Mouse (Mus musculus) kidney, embryonic 15.5 days (tissue): ENCODE measurements at regions not wholly inside any gene's neighbourhood (a gene's known extent, or its start where the extent isn't known, plus 50 kb on each side); places are given as distances from the start of the nearest gene placed in this dataset.

Source experiments
- ATAC-seq: fragments of 200-750 bp; cut with Nextera tagmentation; replicated peaks from 2 replicates; pipeline ENCODE4 v1.8.0; 2017; ENCODE audit warnings: moderate TSS enrichment; ENCODE audit not compliant: low FRiP score
- H3K27ac ChIP-seq: fragments of 300-500 bp; sonication (generic); 2 replicates; pipeline ENCODE4 v1.5.1; 2015; ENCODE audit warnings: mild to moderate bottlenecking, inconsistent platforms
- H3K27me3 ChIP-seq: fragments of 300-500 bp; sonication (generic); 2 replicates; pipeline ENCODE4 v1.6.1; 2015; ENCODE audit warnings: inconsistent platforms
- H3K36me3 ChIP-seq: fragments of 300-500 bp; sonication (generic); 2 replicates; pipeline ENCODE4 v1.6.1; 2015; ENCODE audit warnings: inconsistent platforms
- H3K4me1 ChIP-seq: fragments of 300-500 bp; sonication (generic); 2 replicates; pipeline ENCODE4 v1.6.1; 2015; ENCODE audit warnings: inconsistent platforms
- H3K4me2 ChIP-seq: fragments of 300-500 bp; sonication (generic); 2 replicates; pipeline ENCODE4 v1.6.1; 2015; ENCODE audit warnings: moderate library complexity, mild to moderate bottlenecking, inconsistent platforms
- H3K4me3 ChIP-seq: fragments of 300-500 bp; sonication (generic); replicated peaks from 2 replicates; pipeline ENCODE4 v1.5.1; 2015; ENCODE audit warnings: mild to moderate bottlenecking, inconsistent platforms
- H3K9ac ChIP-seq: fragments of 300-500 bp; sonication (generic); 2 replicates; pipeline ENCODE4 v1.6.1; 2015; ENCODE audit warnings: mild to moderate bottlenecking, inconsistent platforms
- H3K9me3 ChIP-seq: fragments of 300-500 bp; sonication (generic); replicated peaks from 2 replicates; pipeline ENCODE4 v1.6.1; 2016; ENCODE audit warnings: inconsistent platforms
- WGBS: fragments of 180-500 bp; shearing (Covaris S2); methylation state at CpG from one replicate; pipeline ENCODE4 v1.1.7; 2015; ENCODE audit warnings: mixed read lengths; 5-methylcytosine and 5-hydroxymethylcytosine counted together

DNA sequence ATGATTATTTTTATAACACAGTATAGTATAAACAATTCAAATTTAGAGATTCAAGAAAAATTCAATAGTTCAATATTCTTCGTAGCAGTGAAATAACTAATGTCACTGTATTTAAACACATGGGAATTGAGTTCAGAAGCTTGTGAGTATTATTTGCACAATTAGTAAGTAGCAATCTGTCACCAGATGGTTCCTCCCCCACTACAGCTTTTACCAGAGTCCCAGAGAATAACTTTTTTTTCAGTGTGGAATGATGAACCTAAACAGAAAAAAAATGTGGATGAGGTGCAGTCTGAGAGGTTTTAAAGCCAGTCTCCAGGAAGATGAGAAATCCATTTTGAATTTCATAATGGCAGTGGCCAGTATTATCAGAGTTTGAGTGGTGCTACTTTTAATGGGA lies 414.9 kb upstream of the C9orf72 start:
- Histone ChIP-seq H3K4me2 (no peak overlapping the region), H3K4me1 (no peaks in the 10 kb centered on the region), H3K9ac (no peak overlapping the region), H3K36me3 (no peaks in the 10 kb centered on the region), H3K27me3 (no peaks in the 10 kb centered on the region), H3K9me3 (no peaks in the 10 kb centered on the region), H3K4me3 (no peak overlapping the region), H3K27ac (no peak overlapping the region)
- no peak for ATAC-seq
- 85% methylated on average over 1 of the region's 1 CpGs for WGBS

DNA sequence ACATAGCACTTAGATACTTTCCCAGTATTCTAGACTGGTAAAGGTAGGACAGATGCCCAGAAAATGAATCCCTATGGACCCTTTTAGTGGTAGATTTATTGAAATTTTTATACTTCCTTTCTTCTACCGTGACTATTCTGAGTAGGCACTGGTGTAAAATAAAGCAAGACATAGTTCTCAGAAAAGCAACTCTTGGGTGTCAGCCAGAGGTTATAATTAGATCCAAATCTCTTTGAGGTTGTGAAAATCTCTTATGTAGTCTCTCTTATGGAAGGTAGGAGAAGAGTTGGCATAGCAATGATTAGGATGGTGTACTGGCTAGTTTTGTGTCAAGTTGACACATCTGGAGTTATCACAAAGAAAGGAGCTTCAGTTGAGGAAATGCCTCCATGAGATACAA lies 380.2 kb upstream of the C9orf72 start:
- WGBS = 84% methylated on average over 1 of the region's 1 CpGs

DNA sequence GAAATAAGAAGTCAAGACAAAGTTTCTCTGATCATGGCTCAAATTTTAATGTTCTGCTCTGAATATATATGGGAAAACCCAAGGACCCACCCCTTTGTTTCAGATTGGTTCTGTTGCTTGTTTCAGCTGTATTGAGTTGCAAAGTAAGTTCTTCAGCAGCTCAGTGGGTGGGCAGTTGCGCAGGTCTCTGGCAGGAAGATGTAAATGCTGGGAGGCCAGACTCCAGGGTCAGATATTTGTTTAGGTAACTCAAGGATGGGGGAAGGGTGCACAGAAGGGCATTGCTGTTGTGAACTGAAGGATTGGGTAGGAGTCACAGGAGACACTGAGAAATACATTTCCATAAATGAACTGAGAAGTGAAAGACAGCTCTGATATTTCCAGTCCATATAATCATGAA lies 352.1 kb upstream of the C9orf72 start:
- Histone ChIP-seq H3K36me3 (no peaks in the 10 kb centered on the region), H3K4me3 (no peak overlapping the region), H3K27ac (no peak overlapping the region), H3K4me2 (no peak overlapping the region), H3K9me3 (peaks cover 9% of the 10 kb centered on the region; the same call in 1 of the 2 replicates), H3K9ac (no peak overlapping the region), H3K4me1 (no peaks in the 10 kb centered on the region), H3K27me3 (no peaks in the 10 kb centered on the region)
- 89% methylated on average over 1 of the region's 1 CpGs for WGBS
- ATAC-seq = no peak

More for the DNA sequence above, 380.2 kb upstream of the C9orf72 start:
- H3K9me3 ChIP-seq = no peaks in the 10 kb centered on the region
- H3K36me3 ChIP-seq = no peaks in the 10 kb centered on the region
- no peak overlapping the region for H3K4me2 ChIP-seq
- no peak overlapping the region for H3K9ac ChIP-seq
- no peak for ATAC-seq
- H3K27ac ChIP-seq = no peak overlapping the region
- H3K27me3 ChIP-seq = no peaks in the 10 kb centered on the region
- no peaks in the 10 kb centered on the region for H3K4me1 ChIP-seq
- H3K4me3 ChIP-seq = no peak overlapping the region

GRCm38 (mm10) chr4:35575179-35575974 lies 349.4 kb upstream of the C9orf72 start:
- H3K4me3 ChIP-seq = no peak overlapping the region

GRCm38 (mm10) chr4:35571541-35572447 lies 345.8 kb upstream of the C9orf72 start:
- Histone ChIP-seq H3K27ac (no peak overlapping the region), H3K36me3 (no peaks in the 10 kb centered on the region), H3K4me3 (no peak overlapping the region), H3K27me3 (no peaks in the 10 kb centered on the region), H3K4me2 (no peak overlapping the region), H3K9ac (no peak overlapping the region), H3K4me1 (no peaks in the 10 kb centered on the region; the same call in 1 of the 2 replicates), H3K9me3 (no peaks in the 10 kb centered on the region)
- WGBS = 40% methylated on average over 9 of the region's 9 CpGs
- ATAC-seq = peak; percentile 74

More at GRCm38 (mm10) chr4:35575179-35575974, 349.4 kb upstream of the C9orf72 start:
- Histone ChIP-seq H3K4me1 (no peaks in the 10 kb centered on the region; the same call in 1 of the 2 replicates), H3K4me2 (no peak overlapping the region), H3K36me3 (no peaks in the 10 kb centered on the region), H3K27ac (no peak overlapping the region), H3K9me3 (peaks cover 9% of the 10 kb centered on the region; the same call in 1 of the 2 replicates), H3K9ac (no peak overlapping the region), H3K27me3 (no peaks in the 10 kb centered on the region)
- 77% methylated on average over 11 of the region's 11 CpGs for WGBS
- no peak for ATAC-seq

DNA sequence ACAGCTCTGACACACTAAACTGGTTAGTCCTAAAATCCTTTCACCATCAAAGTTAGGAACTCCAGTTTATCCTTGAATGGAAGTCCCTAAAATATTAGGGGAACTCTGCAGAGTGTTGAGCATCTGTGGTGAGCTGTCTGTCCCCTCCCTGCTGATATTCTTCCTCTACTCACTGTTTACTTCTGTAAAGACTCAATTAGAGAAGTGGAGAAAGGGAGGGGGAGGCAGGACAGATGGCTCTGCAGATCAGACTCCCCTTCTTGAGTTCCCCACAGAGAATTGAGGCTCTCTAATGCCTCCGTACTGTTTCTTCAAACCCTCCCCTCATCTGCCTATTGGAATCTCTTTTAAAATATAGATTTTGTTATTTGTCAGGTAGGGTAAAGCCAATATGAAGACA lies 335.3 kb upstream of the C9orf72 start:
- H3K27me3 ChIP-seq = no peaks in the 10 kb centered on the region
- ATAC-seq = 0 out of 2 replicates have a peak, but pooled peaks have one; percentile 60
- no peaks in the 10 kb centered on the region for H3K36me3 ChIP-seq
- no peak overlapping the region for H3K4me2 ChIP-seq
- no peaks in the 10 kb centered on the region for H3K9me3 ChIP-seq
- no peaks in the 10 kb centered on the region for H3K4me1 ChIP-seq
- H3K9ac ChIP-seq = no peak overlapping the region
- no peak overlapping the region for H3K4me3 ChIP-seq
- no peak overlapping the region for H3K27ac ChIP-seq
- 32% methylated on average over 1 of the region's 1 CpGs for WGBS

GRCm38 (mm10) chr4:35560004-35560403 lies 334.0 kb upstream of the C9orf72 start:
- H3K9me3 ChIP-seq = no peaks in the 10 kb centered on the region
- H3K4me1 ChIP-seq = no peaks in the 10 kb centered on the region
- 84% methylated on average over 2 of the region's 2 CpGs for WGBS
- no peak overlapping the region for H3K4me2 ChIP-seq
- H3K27me3 ChIP-seq = no peaks in the 10 kb centered on the region
- no peak overlapping the region for H3K27ac ChIP-seq
- ATAC-seq = no peak
- H3K4me3 ChIP-seq = no peak overlapping the region
- H3K36me3 ChIP-seq = no peaks in the 10 kb centered on the region
- H3K9ac ChIP-seq = no peak overlapping the region

- no peak for ATAC-seq
- Histone ChIP-seq H3K4me3 (no peak overlapping the region), H3K27me3 (no peaks in the 10 kb centered on the region), H3K9ac (no peak overlapping the region), H3K4me1 (no peaks in the 10 kb centered on the region), H3K36me3 (no peaks in the 10 kb centered on the region), H3K27ac (no peak overlapping the region), H3K9me3 (no peaks in the 10 kb centered on the region), H3K4me2 (no peak overlapping the region)
- WGBS = 91% methylated on average over 1 of the region's 1 CpGs
Observed at GRCm38 (mm10) chr4:35553309-35553708, 327.3 kb upstream of the C9orf72 start.

DNA sequence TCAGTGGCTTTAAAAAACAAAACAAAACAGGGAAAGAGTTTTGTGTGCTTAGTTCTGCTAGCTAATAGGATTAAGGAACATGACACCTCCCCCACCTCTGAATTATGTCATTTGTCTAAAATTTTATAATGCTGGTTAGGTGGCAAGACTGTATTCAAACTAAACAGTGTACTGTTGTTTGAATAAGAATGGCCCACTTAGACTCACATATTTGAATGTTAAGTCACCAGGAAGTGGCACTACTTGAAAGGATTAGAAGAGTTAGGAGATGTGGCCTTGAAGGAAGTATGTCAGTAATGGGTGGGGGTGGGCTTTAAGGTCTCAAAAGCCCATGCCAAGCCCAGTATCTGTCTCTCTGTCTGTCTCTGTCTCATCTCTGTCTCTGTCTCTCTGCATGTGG lies 326.0 kb upstream of the C9orf72 start:
- H3K27ac ChIP-seq = no peak overlapping the region
- no peaks in the 10 kb centered on the region for H3K4me1 ChIP-seq
- H3K36me3 ChIP-seq = no peaks in the 10 kb centered on the region
- ATAC-seq = no peak
- H3K9me3 ChIP-seq = no peaks in the 10 kb centered on the region
- no peaks in the 10 kb centered on the region for H3K27me3 ChIP-seq
- H3K4me3 ChIP-seq = no peak overlapping the region
- H3K4me2 ChIP-seq = no peak overlapping the region
- no peak overlapping the region for H3K9ac ChIP-seq

DNA sequence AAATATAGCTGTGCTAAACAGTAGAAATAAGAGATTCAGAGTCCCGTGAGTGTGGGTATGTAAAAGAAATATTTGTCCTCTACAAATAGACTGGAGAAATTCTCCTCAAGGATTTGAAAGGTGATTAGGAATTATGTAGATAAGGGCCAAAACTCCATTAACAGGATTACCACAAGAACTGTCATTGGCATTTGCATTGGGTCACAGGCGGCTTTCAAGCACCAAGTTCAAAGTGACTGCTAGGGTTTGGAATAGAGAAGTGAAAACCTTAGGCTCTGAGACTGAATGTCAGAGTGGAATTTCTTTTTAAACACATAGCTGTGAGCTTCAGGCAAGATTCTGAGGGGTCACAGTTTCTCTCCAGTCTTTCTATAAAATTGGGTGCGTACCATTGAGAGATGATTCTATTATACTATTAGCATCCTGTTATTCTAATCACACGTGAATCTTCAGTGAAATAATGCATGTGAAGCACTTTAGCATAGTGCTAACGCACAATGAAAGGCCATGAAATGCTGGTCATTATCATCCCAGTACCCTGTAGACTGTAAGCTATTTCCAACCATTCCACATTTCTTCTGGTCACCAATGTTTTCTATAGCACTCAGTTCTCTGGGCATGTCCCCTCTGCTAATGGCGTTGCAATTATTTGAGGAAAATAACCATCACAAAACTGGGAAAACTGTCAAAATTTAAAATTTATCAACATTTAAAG lies 308.7 kb upstream of the C9orf72 start:
- H3K4me1 ChIP-seq = no peaks in the 10 kb centered on the region

DNA sequence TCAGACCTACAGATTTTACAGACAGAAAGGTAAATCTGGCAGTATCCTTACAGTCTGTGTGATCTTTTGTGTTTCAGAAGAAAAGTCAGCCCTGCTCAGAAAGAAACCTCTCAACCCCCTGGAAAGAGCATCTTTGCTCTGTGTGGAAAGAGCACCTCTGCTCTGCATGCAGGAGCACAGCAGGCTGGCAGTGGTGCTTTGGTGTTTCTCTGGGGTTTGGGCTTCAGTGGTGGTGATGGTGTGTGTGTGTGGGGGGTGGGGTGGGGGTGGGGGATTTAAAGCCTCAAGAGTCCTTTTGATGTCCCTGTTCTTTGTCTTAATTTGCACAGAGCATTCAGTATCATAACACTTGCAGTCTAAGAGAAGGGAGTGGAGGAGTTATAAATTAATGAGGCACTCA lies 308.2 kb upstream of the C9orf72 start:
- H3K9ac ChIP-seq = no peak overlapping the region
- no peaks in the 10 kb centered on the region for H3K4me1 ChIP-seq
- H3K9me3 ChIP-seq = no peaks in the 10 kb centered on the region
- H3K27me3 ChIP-seq = no peaks in the 10 kb centered on the region
- no peak overlapping the region for H3K4me2 ChIP-seq
- no peak for ATAC-seq
- H3K27ac ChIP-seq = no peak overlapping the region
- H3K36me3 ChIP-seq = no peaks in the 10 kb centered on the region
- no peak overlapping the region for H3K4me3 ChIP-seq

More for the DNA sequence above, 308.7 kb upstream of the C9orf72 start:
- WGBS = 63% methylated on average over 6 of the region's 6 CpGs
- no peak overlapping the region for H3K4me3 ChIP-seq
- no peak overlapping the region for H3K9ac ChIP-seq
- no peaks in the 10 kb centered on the region for H3K36me3 ChIP-seq
- ATAC-seq = no peak
- H3K27me3 ChIP-seq = no peaks in the 10 kb centered on the region
- H3K27ac ChIP-seq = no peak overlapping the region
- H3K4me2 ChIP-seq = no peak overlapping the region
- no peaks in the 10 kb centered on the region for H3K9me3 ChIP-seq
